Mouse (Mus musculus) thymus, adult 2 months (tissue): Measurements from ENCODE around the gene Hpf1.

Experiments
- CTCF ChIP-seq: fragments of 200-500 bp; IDR thresholded peaks from 2 replicates; pipeline ENCODE4 v1.5.1; 2012; ENCODE audit warnings: mild to moderate bottlenecking, control low read depth, low read length, moderate library complexity, borderline replicate concordance; ENCODE audit not compliant: control insufficient read depth, poor library complexity, insufficient read depth; ENCODE audit errors: extremely low read depth
- POLR2A ChIP-seq: fragments of 200-500 bp; IDR thresholded peaks from 2 replicates; pipeline ENCODE4 v1.6.1; 2012; ENCODE audit warnings: mild to moderate bottlenecking, low read length, control low read depth, moderate library complexity; ENCODE audit not compliant: control insufficient read depth, poor library complexity, insufficient read depth; ENCODE audit errors: extremely low read depth

DNA sequence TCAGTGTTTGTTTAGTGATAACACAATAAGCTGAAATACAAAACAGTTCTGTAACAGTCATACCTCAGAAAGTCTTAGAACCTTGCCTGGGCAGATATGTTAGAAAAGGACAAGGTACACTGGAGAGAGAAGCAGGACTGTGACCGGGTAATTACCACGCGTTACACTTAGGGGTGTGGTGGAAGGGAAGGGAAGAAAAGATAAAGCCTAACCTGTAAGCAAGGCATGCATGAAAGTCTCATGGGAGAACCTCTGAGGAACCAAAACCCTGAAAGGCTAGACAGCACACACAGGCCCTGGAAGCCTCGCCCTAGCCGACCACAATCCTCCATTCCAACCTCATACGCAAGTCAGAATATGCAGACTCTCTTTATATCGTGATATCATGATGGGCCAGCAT lies 66.6 kb downstream of the Hpf1 start:
- no peak for TF ChIP-seq CTCF
- no peak for TF ChIP-seq POLR2A
